Mouse (Mus musculus) heart, adult 11 months (tissue): ENCODE measurements around the gene Nxph4.

Source experiments
- DNase-seq: peaks from one replicate; pipeline ENCODE4 v3.0.0; 2022

Gene Nxph4

GRCm38 (mm10) chr10:127534036-127534928 lies at the start of gene Nxph4:
Nxph4 (minus strand) TSS chr10:127534559.
- no peak for DNase-seq

- no peak for DNase-seq
These were observed 49.3 kb upstream of the Nxph4 start for GRCm38 (mm10) chr10:127583649-127584048.

GRCm38 (mm10) chr10:127581291-127581690 lies 46.9 kb upstream of the Nxph4 start:
- DNase-seq: no peak

DNA sequence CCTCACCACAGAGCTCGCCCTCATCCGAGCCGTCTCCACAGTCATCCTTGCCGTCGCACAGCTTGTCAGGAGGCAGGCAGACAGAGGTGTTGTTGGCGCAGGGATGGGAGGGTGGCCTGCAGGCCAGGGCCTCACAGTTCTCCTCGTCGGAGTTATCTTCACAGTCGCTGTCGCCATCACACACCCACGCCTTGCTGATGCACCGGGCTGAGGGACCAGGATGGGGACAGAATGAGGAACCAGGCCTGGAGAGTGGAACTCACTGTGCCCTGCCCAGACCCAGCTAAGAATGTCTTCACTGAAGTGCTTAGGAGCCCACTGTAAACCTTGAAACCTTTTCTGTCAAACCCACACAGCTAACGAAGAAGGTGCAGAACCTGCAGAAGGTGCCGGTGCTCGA lies 43.6 kb upstream of the Nxph4 start:
- DNase-seq: peak; percentile 94

DNA sequence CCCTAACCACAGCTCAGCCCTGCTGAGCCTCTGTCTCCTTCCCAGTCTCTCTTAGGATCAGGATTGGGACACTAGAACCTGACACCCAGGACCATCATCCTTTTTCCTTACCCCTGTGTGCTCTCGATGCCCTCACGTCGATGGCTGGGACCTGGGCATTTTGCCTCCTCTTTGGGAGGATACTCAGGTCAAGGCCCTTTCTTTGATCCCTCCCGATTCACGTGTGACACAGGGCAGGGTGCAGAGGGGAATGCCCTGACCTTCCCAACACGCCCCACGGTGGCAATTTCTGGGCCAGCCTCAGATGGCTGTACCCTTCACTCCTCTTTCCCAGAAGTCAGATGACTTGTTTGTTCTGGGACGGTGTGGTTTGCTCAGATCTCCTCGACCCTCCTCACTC lies 42.8 kb upstream of the Nxph4 start:
- no peak for DNase-seq

DNA sequence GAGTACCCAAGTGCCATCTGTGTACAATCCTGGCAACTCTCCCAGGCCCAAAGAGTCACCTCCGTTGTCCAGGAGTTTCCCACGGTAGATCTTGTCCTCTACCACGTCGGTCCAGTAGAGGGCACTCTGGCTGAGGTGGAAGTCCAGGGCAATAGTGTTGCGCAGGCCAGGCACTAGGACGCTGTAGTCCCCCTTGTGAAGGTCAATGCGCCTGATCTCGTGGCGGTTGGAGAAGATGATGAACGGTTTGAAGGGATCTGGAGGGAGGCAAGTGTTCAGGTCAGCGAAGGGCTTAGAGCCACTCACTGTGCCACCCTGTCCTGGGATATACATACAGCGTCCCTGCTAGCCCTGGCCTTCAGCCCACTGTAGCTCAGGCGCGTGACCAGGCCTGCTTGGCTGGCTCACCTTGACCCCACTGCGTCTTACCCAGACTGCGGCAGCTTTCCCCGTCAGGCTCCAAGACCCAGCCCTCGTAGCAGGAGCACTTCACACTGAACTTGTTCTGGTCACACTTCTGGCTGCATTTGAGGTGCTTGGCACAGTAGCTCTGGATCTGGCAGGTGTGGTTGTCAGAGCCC lies 42.1 kb upstream of the Nxph4 start:
- peak; percentile 98 for DNase-seq

DNA sequence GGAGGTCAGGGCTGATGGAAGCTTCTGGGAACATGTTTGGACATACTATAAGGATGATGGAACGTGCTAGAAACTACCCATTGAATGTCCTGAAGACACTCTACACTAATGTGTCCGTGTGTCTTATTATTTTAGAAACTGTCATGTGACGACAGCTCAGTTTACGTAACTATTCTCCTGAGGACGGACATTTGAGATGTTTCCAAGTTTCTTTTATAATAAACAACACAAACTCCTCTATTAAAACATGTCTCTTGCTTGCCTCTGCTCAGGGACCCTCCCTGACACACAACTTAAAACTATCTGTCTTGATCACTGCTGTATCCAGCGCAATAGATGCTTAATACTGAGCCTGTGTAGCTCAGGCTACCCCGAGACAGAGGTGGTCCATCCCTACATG lies 41.4 kb upstream of the Nxph4 start:
- DNase-seq: no peak

DNA sequence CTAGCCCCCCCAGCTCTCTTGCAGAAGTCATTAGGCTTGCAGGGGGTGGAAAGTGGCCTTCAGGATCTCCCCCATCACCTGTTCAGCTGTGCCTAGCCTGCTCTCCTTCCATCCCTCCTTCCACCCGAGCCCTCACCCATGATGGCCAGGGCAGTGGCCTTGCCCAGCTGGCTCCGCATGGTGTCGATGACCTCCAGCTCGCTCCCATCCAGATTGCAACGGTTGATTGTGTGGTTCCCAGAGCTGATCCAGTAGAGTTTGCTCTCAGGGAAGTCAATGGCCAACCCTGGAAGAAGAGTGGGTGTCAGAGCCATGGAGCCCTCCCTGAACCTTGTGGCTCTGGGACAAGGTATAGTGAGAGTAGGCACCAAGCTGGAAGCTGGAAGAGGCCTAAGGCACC lies 37.9 kb upstream of the Nxph4 start:
- no peak for DNase-seq

DNA sequence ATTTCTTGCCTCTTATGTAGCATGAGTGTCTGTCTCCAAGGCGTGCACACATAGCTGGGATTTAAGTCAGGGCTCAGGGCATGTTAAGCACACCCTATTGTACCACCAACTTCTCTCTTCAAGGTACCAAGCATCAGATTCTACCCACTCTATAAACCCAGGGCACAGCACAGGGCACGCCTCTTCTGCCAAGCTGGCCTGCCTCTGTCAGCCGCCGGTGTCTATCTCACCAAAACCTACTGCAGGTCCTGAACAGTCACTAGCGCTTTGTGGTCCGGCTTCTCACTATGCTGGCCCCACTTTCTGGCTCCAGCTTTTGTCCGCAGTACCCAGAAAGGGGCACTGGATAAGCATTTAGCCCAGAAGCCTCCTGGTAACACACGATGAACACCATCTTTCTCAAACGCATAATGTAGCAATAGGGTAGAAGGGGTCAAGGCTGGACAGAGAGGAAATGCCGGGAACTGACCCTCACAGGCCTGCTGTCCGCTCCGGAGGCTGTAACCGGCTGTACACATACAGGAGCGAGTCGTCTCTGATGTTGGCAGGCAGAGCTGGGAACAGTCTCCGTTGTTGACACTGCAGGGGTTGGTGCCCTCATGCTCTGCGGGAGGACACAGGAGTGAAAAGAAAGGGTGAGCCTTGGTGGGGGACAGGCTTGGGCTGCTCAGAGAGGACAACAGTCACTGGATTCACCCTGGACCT lies 36.7 kb upstream of the Nxph4 start:
- no peak for DNase-seq

- DNase-seq: no peak
These were observed 36.0 kb upstream of the Nxph4 start for GRCm38 (mm10) chr10:127570384-127570783.

DNA sequence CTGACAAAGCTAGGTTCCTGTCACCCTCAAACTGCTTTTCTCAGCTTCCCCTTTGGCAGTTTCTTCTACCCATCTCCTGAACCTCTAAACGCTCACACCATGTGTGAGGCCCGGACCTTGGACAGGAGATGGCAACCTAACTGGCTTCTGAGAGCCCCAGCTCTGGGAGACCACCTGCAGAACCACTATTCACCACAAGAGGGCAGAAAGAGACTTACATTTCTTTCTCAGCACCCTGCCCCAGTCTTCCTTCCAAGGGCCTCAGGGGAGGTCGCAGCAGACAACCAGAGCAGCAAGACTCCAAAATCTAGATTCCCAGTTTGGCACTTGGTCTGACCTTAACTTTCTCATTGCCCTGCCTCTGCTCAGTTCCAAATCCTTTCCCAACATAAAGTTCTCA lies 35.1 kb upstream of the Nxph4 start:
- DNase-seq: peak; percentile 98

GRCm38 (mm10) chr10:127566553-127567326 lies 32.4 kb upstream of the Nxph4 start:
- DNase-seq: no peak

DNA sequence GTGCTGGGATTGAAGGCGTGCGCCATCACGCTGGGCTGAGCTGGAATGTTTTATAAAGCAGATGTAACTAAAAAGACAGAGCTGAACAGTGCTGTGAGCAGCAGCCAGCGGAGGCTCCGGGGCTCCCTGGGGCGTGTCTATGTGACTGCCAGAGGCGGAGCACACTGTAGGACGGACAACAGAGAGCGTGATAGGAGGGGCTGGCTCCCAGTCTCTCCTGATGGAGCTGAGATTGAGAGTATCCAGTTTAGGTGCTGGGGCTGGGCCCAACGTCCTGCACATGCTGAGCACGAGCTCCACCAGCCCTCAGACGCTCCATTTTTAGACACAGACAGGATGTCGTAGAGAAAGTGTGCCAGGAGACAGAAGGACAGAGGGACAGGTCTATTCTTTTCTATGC lies 29.9 kb upstream of the Nxph4 start:
- DNase-seq: peak; percentile 96

DNA sequence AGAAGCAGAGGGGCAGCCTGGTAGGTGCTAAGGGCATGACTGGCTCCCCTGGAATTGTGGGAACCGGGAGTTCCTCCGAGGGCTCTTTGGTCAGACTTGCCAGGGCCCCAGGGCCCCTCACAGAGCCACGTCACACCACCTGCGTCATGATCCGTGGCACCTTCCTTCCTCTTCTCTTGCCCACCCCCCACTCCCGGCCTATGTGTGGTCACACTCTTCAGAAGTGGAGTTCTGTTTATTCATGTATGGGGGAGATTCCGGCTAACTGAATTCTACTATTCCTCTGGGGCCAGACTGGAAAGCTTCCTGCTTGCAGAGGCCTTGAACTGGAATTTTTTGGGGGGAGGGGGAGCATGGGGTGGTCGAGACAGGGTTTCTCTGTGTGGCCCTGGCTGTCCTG lies 29.5 kb upstream of the Nxph4 start:
- DNase-seq: no peak

GRCm38 (mm10) chr10:127561145-127561544 lies 26.8 kb upstream of the Nxph4 start:
- DNase-seq: no peak

- no peak for DNase-seq
These were observed 23.0 kb upstream of the Nxph4 start for GRCm38 (mm10) chr10:127557397-127557796.

- DNase-seq: no peak
These were observed 21.3 kb upstream of the Nxph4 start for GRCm38 (mm10) chr10:127555703-127556102.

DNA sequence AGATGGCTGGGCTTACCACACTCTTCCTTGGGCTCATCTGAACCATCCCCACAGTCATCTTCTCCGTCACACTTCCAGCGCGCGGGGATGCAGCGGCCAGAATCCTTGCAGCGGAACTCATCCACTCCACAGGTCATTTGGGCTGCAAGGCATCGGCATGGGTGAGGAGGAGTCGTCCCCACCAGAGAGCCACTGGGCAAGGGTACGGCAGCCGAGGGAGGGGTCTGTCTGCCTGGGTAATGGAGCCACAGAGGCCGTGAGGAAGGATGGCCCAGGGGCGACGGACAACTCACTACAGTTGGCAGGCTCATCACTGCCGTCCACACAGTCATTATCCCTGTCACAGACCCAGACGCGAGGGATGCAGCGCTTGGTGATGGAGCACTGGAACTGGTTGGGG lies 15.5 kb upstream of the Nxph4 start:
- peak; percentile 91 for DNase-seq

- no peak for DNase-seq
These were observed 13.9 kb upstream of the Nxph4 start for GRCm38 (mm10) chr10:127548236-127548635.

GRCm38 (mm10) chr10:127546505-127546904 lies 12.1 kb upstream of the Nxph4 start:
- no peak for DNase-seq

DNA sequence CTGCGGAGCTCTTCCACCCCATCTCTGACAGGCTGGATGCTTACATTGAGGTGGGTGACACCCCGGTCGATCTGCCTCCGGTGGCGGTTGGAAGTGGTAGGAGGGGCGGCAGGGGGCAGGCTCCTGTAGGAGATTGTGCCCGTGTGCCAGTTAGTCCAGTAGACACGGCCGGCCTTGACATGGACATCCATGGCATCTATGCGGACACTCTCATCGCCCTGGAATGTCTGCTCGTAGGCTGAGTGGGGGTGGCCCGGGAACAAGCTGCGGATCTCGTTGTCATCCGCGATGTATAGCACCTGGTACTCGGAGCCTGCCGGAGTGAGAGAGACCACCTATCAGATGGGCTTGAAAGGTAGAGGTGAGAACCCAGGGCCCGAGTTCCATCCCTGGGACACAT lies 10.0 kb upstream of the Nxph4 start:
- DNase-seq: no peak

DNA sequence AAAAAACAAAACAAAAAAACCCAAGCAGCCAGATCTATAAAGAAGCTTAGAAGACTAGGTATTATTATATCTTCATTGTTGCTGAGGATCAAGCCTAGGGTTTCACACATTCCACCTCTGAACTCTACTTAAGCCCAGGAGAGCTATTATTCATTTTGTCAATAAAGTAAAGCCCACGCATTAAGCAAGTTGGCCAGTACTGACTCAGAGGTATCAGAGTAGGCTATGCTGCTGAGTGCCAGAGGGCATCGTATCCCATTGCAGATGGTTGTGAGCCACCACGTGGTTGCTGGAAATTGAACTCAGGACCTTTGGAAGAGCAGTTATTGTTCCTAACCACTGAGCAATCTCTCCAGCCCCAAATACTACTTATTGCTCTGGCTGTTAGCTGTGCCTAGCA lies 9.6 kb upstream of the Nxph4 start:
- no peak for DNase-seq

- DNase-seq: no peak
These were observed 8.4 kb upstream of the Nxph4 start for GRCm38 (mm10) chr10:127542720-127543119.
